Mouse (Mus musculus): Measurements from ENCODE around the gene Lrrc18. TPM values are rescaled to one million over a fixed set of nuclear protein-coding genes. Genes with fewer than 3 reads are reported as not detected.

The Lrrc18 gene
- 0.13 and 0.53 TPM in 2 replicates for polyA plus RNA-seq (2015; fragmentation: Nextera tagmentation; extraction: Ambion mirVana)

- Histone ChIP-seq H3K27ac (replicated peaks) (no peak within 1 kb of the TSS), H3K4me3 (no peak within 1 kb of the TSS), H3K4me1 (replicated peaks) (peaks cover 14% of the 10 kb centered on the region), H3K36me3 (no peaks in the 10 kb centered on the region), H3K9ac (no peak within 1 kb of the TSS), H3K27me3 (no peaks in the 10 kb centered on the region), H3K4me2 (no peak within 1 kb of the TSS), H3K9me3 (no peaks in the 10 kb centered on the region)
- 96% methylated on average over 2 of the region's 2 CpGs for WGBS
- ATAC-seq (ENCODE audit: low FRiP score, low read depth): no peak
Observed at GRCm38 (mm10) chr14:32991082-32991481, at the start of gene Lrrc18. TSS of gene Lrrc18 (plus strand) at chr14:32991382.

DNA sequence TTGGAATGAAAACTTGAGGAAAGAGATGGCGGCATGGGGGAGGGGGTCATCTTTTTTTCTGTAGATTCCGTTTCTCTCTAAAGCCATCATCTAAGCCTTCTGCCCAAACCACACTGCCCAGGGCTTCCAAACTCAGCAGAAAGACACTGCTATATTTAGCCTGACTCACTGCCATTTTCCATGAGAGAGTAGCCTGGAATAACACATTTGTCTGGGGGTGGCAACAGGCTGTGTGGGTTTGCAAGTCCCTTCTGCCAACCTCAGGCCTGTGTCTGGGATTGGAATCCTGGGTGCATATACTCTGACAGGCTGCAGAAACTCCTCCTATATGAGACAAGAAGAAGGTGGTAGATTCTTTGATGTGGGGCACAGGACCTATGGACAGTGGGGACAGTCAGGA lies 43.7 kb upstream of the Lrrc18 start:
- 93% methylated on average over 2 of the region's 2 CpGs for WGBS
- H3K9me3 ChIP-seq: no peaks in the 10 kb centered on the region
- no peak for ATAC-seq (ENCODE audit: low FRiP score, low read depth)
- no peak overlapping the region for H3K27ac ChIP-seq (replicated peaks)
- H3K4me2 ChIP-seq: no peak overlapping the region
- H3K36me3 ChIP-seq: no peaks in the 10 kb centered on the region
- H3K27me3 ChIP-seq: no peaks in the 10 kb centered on the region
- H3K4me3 ChIP-seq: no peak overlapping the region
- H3K4me1 ChIP-seq (replicated peaks): peaks cover 17% of the 10 kb centered on the region
- H3K9ac ChIP-seq: no peak overlapping the region

- no peaks in the 10 kb centered on the region for H3K36me3 ChIP-seq
- H3K4me2 ChIP-seq: peak overlapping the region; percentile 14; the same call in 1 of the 2 replicates
- 39% methylated on average over 20 of the region's 20 CpGs for WGBS
- no peak overlapping the region for H3K9ac ChIP-seq
- peaks cover 17% of the 10 kb centered on the region for H3K4me1 ChIP-seq (replicated peaks)
- ATAC-seq (ENCODE audit: low FRiP score, low read depth): peak; percentile 54; the same call in 1 of the 2 replicates
- no peaks in the 10 kb centered on the region for H3K27me3 ChIP-seq
- peak overlapping the region; percentile 36 for H3K27ac ChIP-seq (replicated peaks)
- H3K9me3 ChIP-seq: no peaks in the 10 kb centered on the region
- H3K4me3 ChIP-seq: no peak overlapping the region
Observed at GRCm38 (mm10) chr14:32950312-32951301, 40.6 kb upstream of the Lrrc18 start.

DNA sequence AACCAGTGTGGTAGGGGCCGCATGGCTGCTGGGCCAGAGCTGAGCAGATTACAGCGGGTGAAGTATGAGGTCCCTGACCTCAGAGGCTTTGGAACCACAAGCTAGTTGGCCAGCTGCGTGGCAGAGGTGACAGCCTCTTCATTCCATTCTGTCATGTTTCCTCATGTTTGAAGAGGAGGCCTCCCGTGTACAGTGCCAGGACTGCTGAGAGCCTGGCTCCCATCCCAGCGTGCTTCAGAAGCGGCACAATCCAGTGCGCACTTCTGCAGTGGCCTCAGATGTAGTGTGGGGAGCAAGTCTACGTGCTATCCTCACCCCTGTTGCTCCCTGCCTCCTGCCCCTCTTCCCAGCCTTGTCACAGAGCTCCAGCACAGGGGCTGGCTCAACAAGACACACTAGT lies 34.7 kb upstream of the Lrrc18 start:
- no peak overlapping the region for H3K4me3 ChIP-seq
- no peak for ATAC-seq (ENCODE audit: low FRiP score, low read depth)

DNA sequence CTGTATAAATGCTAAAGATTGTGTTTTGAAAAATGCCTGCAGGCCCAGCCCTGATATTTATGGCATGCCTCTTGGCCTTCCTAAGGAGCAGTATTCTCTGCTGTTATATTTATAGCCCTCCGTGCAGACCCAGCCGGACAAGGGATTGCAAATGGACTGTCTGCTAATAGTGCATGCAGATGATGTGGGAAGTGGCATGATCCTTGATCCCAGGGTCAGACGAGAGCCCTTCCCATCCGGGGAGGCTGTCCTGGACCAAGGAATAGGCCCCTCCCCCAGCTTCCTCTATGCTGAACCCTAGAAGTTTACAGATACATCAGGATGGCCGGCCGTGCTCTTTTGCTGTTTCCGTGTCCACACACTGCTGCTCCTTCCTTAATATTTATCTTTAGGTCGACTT lies 32.5 kb upstream of the Lrrc18 start:
- no peak for ATAC-seq (ENCODE audit: low FRiP score, low read depth)
- no peak overlapping the region for H3K4me2 ChIP-seq
- no peak overlapping the region for H3K4me3 ChIP-seq
- WGBS: 64% methylated on average over 8 of the region's 8 CpGs
- no peak overlapping the region for H3K9ac ChIP-seq
- H3K27me3 ChIP-seq: no peaks in the 10 kb centered on the region
- H3K9me3 ChIP-seq: no peaks in the 10 kb centered on the region
- H3K4me1 ChIP-seq (replicated peaks): peaks cover 7% of the 10 kb centered on the region
- no peaks in the 10 kb centered on the region for H3K36me3 ChIP-seq
- no peak overlapping the region for H3K27ac ChIP-seq (replicated peaks)

More for the DNA sequence above, 34.7 kb upstream of the Lrrc18 start:
- H3K4me1 ChIP-seq (replicated peaks): peaks cover 9% of the 10 kb centered on the region
- H3K9ac ChIP-seq: no peak overlapping the region
- H3K4me2 ChIP-seq: no peak overlapping the region
- H3K27me3 ChIP-seq: no peaks in the 10 kb centered on the region
- WGBS: 59% methylated on average over 8 of the region's 8 CpGs
- H3K9me3 ChIP-seq: no peaks in the 10 kb centered on the region
- H3K36me3 ChIP-seq: no peaks in the 10 kb centered on the region
- no peak overlapping the region for H3K27ac ChIP-seq (replicated peaks)

GRCm38 (mm10) chr14:32960481-32960880 lies 30.7 kb upstream of the Lrrc18 start:
- Histone ChIP-seq H3K36me3 (no peaks in the 10 kb centered on the region), H3K9ac (no peak overlapping the region), H3K4me3 (no peak overlapping the region), H3K27ac (replicated peaks) (0 out of 2 replicates have a peak overlapping the region, but pooled peaks have one; percentile 32), H3K27me3 (no peaks in the 10 kb centered on the region), H3K4me2 (no peak overlapping the region), H3K9me3 (no peaks in the 10 kb centered on the region), H3K4me1 (replicated peaks) (peaks cover 7% of the 10 kb centered on the region)
- 34% methylated on average over 5 of the region's 5 CpGs for WGBS
- ATAC-seq (ENCODE audit: low FRiP score, low read depth): peak; percentile 17; the same call in 1 of the 2 replicates

GRCm38 (mm10) chr14:32964742-32965141 lies 26.4 kb upstream of the Lrrc18 start:
- H3K4me3 ChIP-seq: no peak overlapping the region
- no peak for ATAC-seq (ENCODE audit: low FRiP score, low read depth)
- H3K27ac ChIP-seq (replicated peaks): no peak overlapping the region
- H3K4me2 ChIP-seq: no peak overlapping the region
- H3K27me3 ChIP-seq: no peaks in the 10 kb centered on the region
- WGBS: 81% methylated on average over 10 of the region's 10 CpGs
- H3K4me1 ChIP-seq (replicated peaks): no peaks in the 10 kb centered on the region
- no peaks in the 10 kb centered on the region for H3K9me3 ChIP-seq
- H3K9ac ChIP-seq: no peak overlapping the region
- no peaks in the 10 kb centered on the region for H3K36me3 ChIP-seq

- H3K4me1 ChIP-seq (replicated peaks): no peaks in the 10 kb centered on the region
- no peaks in the 10 kb centered on the region for H3K36me3 ChIP-seq
- no peak for ATAC-seq (ENCODE audit: low FRiP score, low read depth)
- WGBS: 82% methylated on average over 9 of the region's 9 CpGs
- no peak overlapping the region for H3K27ac ChIP-seq (replicated peaks)
- no peaks in the 10 kb centered on the region for H3K27me3 ChIP-seq
- no peaks in the 10 kb centered on the region for H3K9me3 ChIP-seq
- no peak overlapping the region for H3K9ac ChIP-seq
- no peak overlapping the region for H3K4me2 ChIP-seq
- H3K4me3 ChIP-seq: no peak overlapping the region
Observed at GRCm38 (mm10) chr14:32970700-32971099, 20.5 kb upstream of the Lrrc18 start.

- H3K9ac ChIP-seq: no peak overlapping the region
- no peaks in the 10 kb centered on the region for H3K4me1 ChIP-seq (replicated peaks)
- H3K4me3 ChIP-seq: no peak overlapping the region
- no peaks in the 10 kb centered on the region for H3K27me3 ChIP-seq
- 77% methylated on average over 6 of the region's 6 CpGs for WGBS
- no peaks in the 10 kb centered on the region for H3K9me3 ChIP-seq
- no peak overlapping the region for H3K27ac ChIP-seq (replicated peaks)
- ATAC-seq (ENCODE audit: low FRiP score, low read depth): no peak
- no peaks in the 10 kb centered on the region for H3K36me3 ChIP-seq
- no peak overlapping the region for H3K4me2 ChIP-seq
Observed at GRCm38 (mm10) chr14:32984176-32984738, 6.9 kb upstream of the Lrrc18 start.

- H3K4me2 ChIP-seq: no peak overlapping the region
- ATAC-seq (ENCODE audit: low FRiP score, low read depth): no peak
- no peaks in the 10 kb centered on the region for H3K36me3 ChIP-seq
- no peaks in the 10 kb centered on the region for H3K9me3 ChIP-seq
- H3K4me3 ChIP-seq: no peak overlapping the region
- no peaks in the 10 kb centered on the region for H3K4me1 ChIP-seq (replicated peaks)
- H3K27ac ChIP-seq (replicated peaks): no peak overlapping the region
- H3K27me3 ChIP-seq: no peaks in the 10 kb centered on the region
- H3K9ac ChIP-seq: no peak overlapping the region
- WGBS: 54% methylated on average over 4 of the region's 4 CpGs
Observed at GRCm38 (mm10) chr14:32986659-32987058, 4.5 kb upstream of the Lrrc18 start.

DNA sequence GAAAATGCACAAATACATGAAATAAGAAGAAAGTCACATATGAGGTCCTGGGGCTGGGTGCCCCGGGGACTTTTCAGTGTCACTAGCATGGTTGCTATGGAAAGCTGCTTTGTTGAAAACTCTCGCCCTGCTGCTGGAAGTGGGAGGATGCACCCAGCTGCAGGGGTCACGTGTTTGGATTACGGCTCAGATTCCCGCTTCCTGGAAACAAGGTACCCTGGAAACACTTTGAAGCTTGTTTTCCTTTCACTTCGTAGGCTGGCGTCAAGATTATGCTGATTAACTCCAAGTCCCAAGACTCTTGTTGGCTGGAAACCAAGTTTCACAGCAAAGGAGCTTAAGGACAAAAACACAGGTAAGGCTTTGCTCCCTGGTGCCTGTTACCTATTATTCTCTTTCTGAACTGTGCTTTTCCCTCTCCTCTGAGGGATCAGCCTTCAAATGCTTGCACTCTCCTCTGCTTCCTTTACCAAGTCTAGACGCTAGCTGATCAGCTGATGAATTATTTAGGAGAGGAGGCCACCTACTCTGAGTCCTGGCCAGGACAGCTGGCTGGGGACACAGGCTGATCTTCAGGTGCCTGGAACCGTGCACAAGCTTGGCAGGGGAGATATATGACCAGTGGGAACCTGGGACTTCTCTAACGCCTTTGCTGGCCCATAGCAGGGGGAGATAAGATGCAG lies 3.9 kb downstream of the Lrrc18 start:
- peak overlapping the region; percentile 39; the same call in 1 of the 2 replicates for H3K27ac ChIP-seq (replicated peaks)
- H3K9ac ChIP-seq: no peak overlapping the region
- peaks cover 21% of the 10 kb centered on the region for H3K4me1 ChIP-seq (replicated peaks)
- H3K36me3 ChIP-seq: no peaks in the 10 kb centered on the region
- ATAC-seq (ENCODE audit: low FRiP score, low read depth): peak; percentile 38; the same call in 1 of the 2 replicates
- no peak overlapping the region for H3K4me3 ChIP-seq
- H3K27me3 ChIP-seq: no peaks in the 10 kb centered on the region
- peak overlapping the region; percentile 39 for H3K4me2 ChIP-seq
- 3% methylated on average over 10 of the region's 10 CpGs for WGBS
- H3K9me3 ChIP-seq: no peaks in the 10 kb centered on the region

DNA sequence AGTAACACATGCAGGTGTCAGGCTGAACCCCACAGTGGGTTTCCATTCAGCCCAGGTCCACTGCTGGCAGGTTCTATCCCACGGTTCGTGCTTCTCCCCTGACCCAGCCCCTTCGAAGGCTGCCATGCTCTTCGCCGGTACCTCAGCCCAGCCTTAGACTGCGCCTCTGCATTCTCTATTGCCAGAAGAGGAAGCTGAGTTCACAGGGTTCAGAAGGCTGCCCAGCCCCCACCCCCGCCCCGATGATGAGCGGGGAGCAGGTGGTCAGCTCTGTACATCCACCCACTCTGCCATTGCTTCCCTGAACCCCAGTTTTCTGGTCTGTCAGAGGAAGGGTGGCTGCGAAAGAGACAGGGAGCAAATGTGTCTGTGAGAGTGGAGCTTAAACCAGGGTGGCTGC lies 8.3 kb downstream of the Lrrc18 start:
- Histone ChIP-seq H3K27ac (replicated peaks) (no peak overlapping the region; the same call in 1 of the 2 replicates), H3K27me3 (no peaks in the 10 kb centered on the region)
- WGBS: 28% methylated on average over 10 of the region's 10 CpGs

More for the DNA sequence above, 8.3 kb downstream of the Lrrc18 start:
- H3K4me2 ChIP-seq: no peak overlapping the region
- no peak overlapping the region for H3K9ac ChIP-seq
- peaks cover 26% of the 10 kb centered on the region for H3K4me1 ChIP-seq (replicated peaks)
- H3K4me3 ChIP-seq: no peak overlapping the region
- no peaks in the 10 kb centered on the region for H3K9me3 ChIP-seq
- ATAC-seq (ENCODE audit: low FRiP score, low read depth): 0 out of 2 replicates have a peak, but pooled peaks have one; percentile 25
- no peaks in the 10 kb centered on the region for H3K36me3 ChIP-seq
